Mouse (Mus musculus) testis, adult 2 months (tissue): ENCODE measurements around the gene Sumo3.

ENCODE experiments used
- CTCF ChIP-seq: fragments of 200-500 bp; IDR thresholded peaks from 2 replicates; pipeline ENCODE4 v1.5.1; 2012; ENCODE audit warnings: low read depth, mild to moderate bottlenecking, inconsistent platforms, low read length, moderate library complexity; ENCODE audit not compliant: control insufficient read depth, insufficient read depth, insufficient replicate concordance
- POLR2A ChIP-seq: fragments of 200-500 bp; IDR thresholded peaks from 2 replicates; pipeline ENCODE4 v1.6.1; 2012; ENCODE audit warnings: low read depth, mild to moderate bottlenecking, inconsistent platforms, low read length, moderate library complexity; ENCODE audit not compliant: control insufficient read depth

GRCm38 (mm10) chr10:77624570-77624995 is 18.7 kb downstream of the Sumo3 start:
- TF ChIP-seq CTCF (no peak), POLR2A (no peak)
